Mouse (Mus musculus): ENCODE results near the gene Tmem62. TPM values are rescaled to one million over a fixed set of nuclear protein-coding genes. Genes with fewer than 3 reads are reported as not detected.
"Not testable (repeated sequence)": the region's sequence is repeated elsewhere in the genome, so short reads cannot be mapped to it uniquely, and the experiment has no call there.

The Tmem62 gene
- polyA plus RNA-seq, 1 experiment from 2014 or later, result 13.0 TPM

DNA sequence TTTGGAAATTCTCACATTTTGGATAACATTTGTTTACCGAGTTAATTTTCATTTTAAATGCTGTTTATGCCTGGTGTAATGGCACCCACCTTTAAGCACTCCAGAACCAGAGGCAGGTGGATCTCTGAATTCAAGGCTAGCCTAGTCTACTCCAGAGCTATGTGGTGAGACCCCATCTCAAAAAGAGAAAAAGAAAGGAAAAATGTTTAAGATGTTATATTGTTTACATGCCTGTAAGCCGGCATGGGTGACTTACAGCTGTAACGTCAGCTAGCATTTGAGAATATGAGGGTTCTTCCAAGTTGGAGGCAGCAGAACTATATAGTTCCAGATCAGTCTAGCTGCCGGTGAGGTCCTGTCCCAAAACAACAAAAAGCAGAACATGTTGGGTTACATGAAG is 5.1 kb upstream of the Tmem62 start:
- WGBS, result 89% methylated on average over 4 of the region's 4 CpGs
- no peak overlapping the region for H3K9ac ChIP-seq
- no peaks in the 10 kb centered on the region for H3K9me3 ChIP-seq
- H3K4me3 ChIP-seq, result no peak overlapping the region
- H3K27me3 ChIP-seq, result no peaks in the 10 kb centered on the region
- ATAC-seq (ENCODE audit: low read depth), result no peak
- H3K4me2 ChIP-seq, result peak overlapping the region; percentile 88; the same call in 1 of the 2 replicates
- 0 out of 2 replicates have a peak, but pooled peaks cover 2% of the 10 kb centered on the region for H3K36me3 ChIP-seq
- H3K4me1 ChIP-seq (replicated peaks), result peaks cover 37% of the 10 kb centered on the region
- H3K27ac ChIP-seq (replicated peaks), result no peak overlapping the region

DNA sequence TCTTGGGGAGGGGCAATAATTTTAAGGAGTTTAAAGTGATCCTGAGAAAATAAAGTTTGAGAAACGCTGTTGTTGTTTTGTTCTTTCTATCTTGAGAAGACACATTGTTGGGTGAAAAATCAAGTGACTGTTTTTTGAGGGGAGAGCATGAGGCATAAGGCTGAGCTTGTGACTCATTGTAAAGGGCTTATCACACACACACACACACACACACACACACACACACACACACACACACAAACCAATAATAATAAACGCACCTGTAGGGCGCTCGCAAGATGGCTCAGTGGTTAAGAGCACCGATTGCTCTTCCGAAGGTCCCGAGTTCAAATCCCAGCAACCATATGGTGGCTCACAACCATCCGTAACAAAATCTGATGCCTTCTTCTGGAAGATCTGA is 4.6 kb upstream of the Tmem62 start:
- ATAC-seq (ENCODE audit: low read depth); H3K4me2 ChIP-seq; H3K27ac ChIP-seq (replicated peaks); H3K4me3 ChIP-seq; H3K36me3 ChIP-seq; H3K9me3 ChIP-seq; H3K9ac ChIP-seq; H3K27me3 ChIP-seq: not testable (repeated sequence)
- WGBS, result 94% methylated on average over 8 of the region's 8 CpGs
- H3K4me1 ChIP-seq (replicated peaks), result peaks cover 36% of the 10 kb centered on the region

DNA sequence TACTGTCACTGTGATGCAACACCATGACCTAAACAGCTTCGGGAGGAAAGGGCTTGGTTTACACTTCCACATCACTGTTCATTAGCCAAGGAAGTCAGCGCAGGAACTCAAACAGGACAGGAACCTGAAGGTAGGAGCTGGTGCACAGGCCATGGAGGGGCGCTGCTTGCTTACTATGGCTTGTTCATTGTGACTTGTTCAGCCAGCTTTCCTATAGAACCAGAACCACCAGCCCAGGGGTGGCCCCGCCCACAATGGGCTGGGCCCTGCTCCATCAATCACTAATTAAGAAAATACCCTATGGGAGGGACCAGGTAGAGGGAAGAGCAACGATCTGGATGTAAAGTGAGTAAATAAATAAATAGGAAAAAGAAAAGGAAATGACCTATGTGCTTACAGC is 3.9 kb upstream of the Tmem62 start:
- H3K4me1 ChIP-seq (replicated peaks), result peaks cover 31% of the 10 kb centered on the region
- 0 out of 2 replicates have a peak overlapping the region, but pooled peaks have one; percentile 1 for H3K4me2 ChIP-seq
- H3K27ac ChIP-seq (replicated peaks), result no peak overlapping the region
- no peak overlapping the region for H3K9ac ChIP-seq
- H3K27me3 ChIP-seq, result no peaks in the 10 kb centered on the region
- H3K36me3 ChIP-seq, result no peaks in the 10 kb centered on the region
- no peak overlapping the region for H3K4me3 ChIP-seq
- WGBS, result 21% methylated on average over 5 of the region's 5 CpGs
- ATAC-seq (ENCODE audit: low read depth), result no peak
- no peaks in the 10 kb centered on the region for H3K9me3 ChIP-seq

DNA sequence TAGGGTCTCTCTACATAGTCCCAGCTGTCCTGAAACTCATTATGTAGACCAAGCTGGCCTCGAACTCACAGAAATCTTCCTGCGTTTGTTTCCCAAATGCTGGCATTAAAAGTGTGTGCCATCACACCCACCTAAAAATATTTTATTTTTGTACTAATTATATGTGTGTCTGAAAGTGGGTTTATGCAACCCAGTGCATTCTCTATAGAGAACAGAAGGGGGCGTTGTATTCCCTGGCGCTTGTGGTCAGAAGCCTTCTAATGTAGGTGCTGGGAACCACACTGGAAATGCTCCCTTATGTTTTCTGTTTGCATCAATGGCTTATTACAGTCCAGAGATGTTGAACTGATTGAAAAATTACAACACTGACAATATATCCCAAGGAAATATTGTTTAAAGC is 509 bp upstream of the Tmem62 start:
- Histone ChIP-seq H3K27ac (replicated peaks) (no peak overlapping the region), H3K4me2 (peak overlapping the region; percentile 81), H3K4me1 (replicated peaks) (peaks cover 9% of the 10 kb centered on the region), H3K9me3 (no peaks in the 10 kb centered on the region), H3K9ac (no peak overlapping the region), H3K36me3 (peaks cover 10% of the 10 kb centered on the region; the same call in 1 of the 2 replicates), H3K4me3 (peak overlapping the region; percentile 14; the same call in 1 of the 2 replicates), H3K27me3 (no peaks in the 10 kb centered on the region)
- WGBS, result 47% methylated on average over 4 of the region's 4 CpGs
- no peak for ATAC-seq (ENCODE audit: low read depth)

DNA sequence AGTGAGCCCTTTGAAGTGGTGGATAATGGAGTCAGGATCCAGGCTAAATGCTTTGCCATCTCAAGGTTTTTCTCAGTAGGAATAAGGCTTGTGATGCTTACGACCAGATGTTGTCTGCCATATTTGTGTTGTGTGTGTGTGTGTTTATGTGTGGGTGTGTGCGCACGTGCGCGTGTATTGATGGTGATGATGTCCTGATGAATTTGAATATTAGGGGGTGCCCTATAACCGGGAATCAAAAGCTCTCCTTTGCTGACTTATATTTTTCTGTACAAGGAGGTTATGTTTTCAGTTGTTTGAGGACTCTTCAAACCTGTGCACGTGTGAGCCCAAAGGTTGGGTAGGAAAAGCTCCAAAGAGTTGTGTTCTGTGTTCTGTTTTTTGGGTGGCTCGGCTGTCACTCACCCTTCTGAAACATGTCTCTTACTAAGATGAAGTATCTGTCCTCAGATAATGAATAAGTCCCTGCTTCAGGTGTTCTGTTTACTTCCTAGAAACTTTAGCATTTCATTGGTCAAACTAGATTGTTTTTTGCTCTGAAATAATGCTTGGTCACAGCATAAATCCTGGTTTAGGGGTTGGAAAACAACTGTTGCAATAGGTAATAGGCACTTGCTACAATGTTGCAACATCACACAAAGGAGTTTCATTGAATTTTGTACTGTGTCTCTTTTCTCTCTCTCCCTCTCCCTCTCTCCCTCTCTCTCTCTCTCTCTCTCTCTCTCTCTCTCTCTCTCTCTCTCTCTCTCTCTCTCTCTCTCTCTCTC is 1.3 kb downstream of the Tmem62 start:
- Histone ChIP-seq H3K27me3 (no peaks in the 10 kb centered on the region), H3K9ac (peak overlapping the region; percentile 90), H3K4me1 (replicated peaks) (peaks cover 8% of the 10 kb centered on the region; the same call in 1 of the 2 replicates), H3K9me3 (no peaks in the 10 kb centered on the region), H3K4me3 (peak overlapping the region; percentile 72), H3K36me3 (peaks cover 10% of the 10 kb centered on the region; the same call in 1 of the 2 replicates), H3K27ac (replicated peaks) (peak overlapping the region; percentile 91), H3K4me2 (peak overlapping the region; percentile 81)
- 83% methylated on average over 8 of the region's 8 CpGs for WGBS
- ATAC-seq (ENCODE audit: low read depth), result peak; percentile 26; the same call in 1 of the 2 replicates

DNA sequence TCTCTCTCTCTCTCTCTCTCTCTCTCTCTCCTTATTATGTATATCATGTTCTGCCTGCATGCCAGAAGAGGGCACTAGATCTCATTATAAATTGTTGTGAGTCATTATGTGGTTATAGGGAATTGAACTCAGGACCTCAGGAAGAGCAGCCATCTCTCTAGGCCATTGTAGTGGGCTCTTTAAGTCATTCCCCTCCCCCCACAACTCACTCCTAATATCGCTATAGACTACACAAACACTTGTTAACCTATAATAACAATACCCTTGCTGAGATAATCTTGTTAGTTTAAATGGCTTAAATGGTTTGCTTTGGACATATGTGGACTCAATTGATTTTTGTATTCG is 1.8 kb downstream of the Tmem62 start:
- Histone ChIP-seq H3K9ac (no peak overlapping the region), H3K27ac (replicated peaks) (no peak overlapping the region), H3K4me1 (replicated peaks) (peaks cover 13% of the 10 kb centered on the region), H3K4me3 (no peak overlapping the region), H3K9me3 (no peaks in the 10 kb centered on the region), H3K27me3 (no peaks in the 10 kb centered on the region), H3K4me2 (no peak overlapping the region), H3K36me3 (peaks cover 10% of the 10 kb centered on the region; the same call in 1 of the 2 replicates)
- no peak for ATAC-seq (ENCODE audit: low read depth)
- 56% methylated on average over 2 of the region's 2 CpGs for WGBS

DNA sequence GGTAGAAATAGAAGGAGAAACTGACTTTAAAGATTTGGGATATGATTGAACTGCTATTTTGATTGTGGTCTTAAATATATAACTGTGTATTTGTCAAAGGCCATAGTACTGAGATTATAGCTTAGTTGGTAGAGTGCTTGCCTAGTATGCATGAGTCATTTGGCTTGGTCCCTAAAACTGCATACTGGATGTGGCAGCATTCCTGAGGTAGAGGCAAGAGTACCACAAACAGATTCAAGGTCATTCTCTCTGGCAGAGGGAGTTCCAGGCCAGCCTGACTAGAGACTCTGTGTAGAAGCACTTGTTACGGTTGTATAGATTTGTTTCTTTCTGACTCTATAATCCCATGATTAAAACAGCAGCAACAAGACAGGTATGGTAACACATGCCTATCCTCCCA is 3.0 kb downstream of the Tmem62 start:
- H3K27me3 ChIP-seq, result no peaks in the 10 kb centered on the region
- H3K9ac ChIP-seq, result no peak overlapping the region
- WGBS, result 97% methylated on average over 1 of the region's 1 CpGs
- H3K9me3 ChIP-seq, result no peaks in the 10 kb centered on the region
- no peak for ATAC-seq (ENCODE audit: low read depth)
- H3K4me3 ChIP-seq, result no peak overlapping the region
- H3K4me1 ChIP-seq (replicated peaks), result peaks cover 14% of the 10 kb centered on the region
- H3K4me2 ChIP-seq, result no peak overlapping the region
- H3K36me3 ChIP-seq, result peaks cover 10% of the 10 kb centered on the region; the same call in 1 of the 2 replicates
- no peak overlapping the region for H3K27ac ChIP-seq (replicated peaks)

DNA sequence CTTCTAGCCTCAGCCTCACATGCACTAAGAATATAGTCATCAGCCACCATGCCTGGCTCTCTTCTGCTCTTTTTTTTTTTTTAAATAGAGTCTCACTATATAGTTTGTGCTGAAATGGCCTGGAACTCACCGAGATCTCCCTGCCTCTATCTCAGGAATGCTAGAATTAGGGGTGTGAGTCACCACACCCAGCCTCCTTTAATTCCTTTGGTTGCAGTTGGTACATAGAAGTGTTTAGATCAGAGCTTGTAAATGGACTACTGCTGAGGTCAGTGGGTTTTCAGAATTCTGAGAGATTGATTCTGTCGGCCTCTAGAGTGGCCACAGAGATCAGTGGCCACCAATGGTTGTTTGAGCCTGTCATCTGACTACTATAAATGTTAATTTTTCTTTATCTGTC is 4.0 kb downstream of the Tmem62 start:
- Histone ChIP-seq H3K27me3 (no peaks in the 10 kb centered on the region), H3K9ac (no peak overlapping the region), H3K4me1 (replicated peaks) (peaks cover 14% of the 10 kb centered on the region), H3K4me3 (no peak overlapping the region), H3K9me3 (no peaks in the 10 kb centered on the region), H3K27ac (replicated peaks) (no peak overlapping the region), H3K4me2 (no peak overlapping the region), H3K36me3 (peaks cover 16% of the 10 kb centered on the region; the same call in 1 of the 2 replicates)
- WGBS, result 68% methylated on average over 2 of the region's 2 CpGs
- ATAC-seq (ENCODE audit: low read depth), result no peak

DNA sequence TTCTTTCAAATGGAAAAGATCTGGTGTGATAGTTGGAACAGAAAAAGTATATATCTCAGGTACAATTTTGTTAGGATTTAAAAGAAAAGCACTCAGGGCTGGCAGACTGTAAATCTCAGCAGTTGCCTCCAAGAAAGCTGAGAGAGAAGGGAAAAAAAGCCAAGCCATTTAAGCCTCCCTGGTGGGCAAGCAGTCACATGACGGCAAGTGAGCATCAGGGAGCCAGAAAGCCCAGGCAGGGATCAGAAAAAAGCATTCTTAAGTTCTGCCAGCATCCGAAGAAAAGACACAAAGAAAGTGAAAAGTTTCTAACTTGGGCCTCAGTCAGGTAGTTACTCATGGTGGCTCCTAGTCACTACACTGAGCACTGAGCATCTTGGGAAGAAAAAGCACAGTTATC is 6.8 kb downstream of the Tmem62 start:
- H3K27me3 ChIP-seq, result no peaks in the 10 kb centered on the region
- H3K4me1 ChIP-seq (replicated peaks), result peaks cover 10% of the 10 kb centered on the region
- 15% methylated on average over 2 of the region's 2 CpGs for WGBS
- no peak overlapping the region for H3K27ac ChIP-seq (replicated peaks)
- H3K4me2 ChIP-seq, result no peak overlapping the region
- H3K9me3 ChIP-seq, result no peaks in the 10 kb centered on the region
- no peak overlapping the region for H3K9ac ChIP-seq
- H3K4me3 ChIP-seq, result no peak overlapping the region
- no peak for ATAC-seq (ENCODE audit: low read depth)
- H3K36me3 ChIP-seq, result peaks cover 21% of the 10 kb centered on the region; the same call in 1 of the 2 replicates

DNA sequence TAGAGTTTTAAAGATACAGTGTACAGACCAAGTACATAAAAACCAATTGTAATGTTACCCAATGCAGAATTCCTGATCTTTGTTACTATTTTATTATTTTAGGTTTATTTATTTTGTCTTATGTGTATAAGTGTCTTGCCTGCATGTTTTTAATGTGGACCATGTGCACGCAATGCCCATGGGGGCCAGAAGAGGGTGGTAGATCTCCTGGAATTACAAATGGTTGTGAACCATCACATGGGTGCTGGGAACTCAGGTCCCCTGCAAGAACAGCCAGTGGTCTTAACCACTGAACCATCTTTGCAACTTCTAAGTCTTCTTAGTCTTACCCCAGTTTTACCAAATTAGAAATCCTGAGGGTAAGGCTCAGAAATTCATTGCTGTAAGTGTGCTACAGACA is 8.4 kb downstream of the Tmem62 start:
- H3K9ac ChIP-seq, result no peak overlapping the region
- H3K9me3 ChIP-seq, result no peaks in the 10 kb centered on the region
- no peak overlapping the region for H3K4me2 ChIP-seq
- WGBS, result 98% methylated on average over 1 of the region's 1 CpGs
- no peak overlapping the region for H3K27ac ChIP-seq (replicated peaks)
- ATAC-seq (ENCODE audit: low read depth), result no peak
- H3K4me3 ChIP-seq, result no peak overlapping the region
- peaks cover 10% of the 10 kb centered on the region for H3K4me1 ChIP-seq (replicated peaks)
- no peaks in the 10 kb centered on the region for H3K27me3 ChIP-seq
- H3K36me3 ChIP-seq, result peaks cover 18% of the 10 kb centered on the region; the same call in 1 of the 2 replicates

DNA sequence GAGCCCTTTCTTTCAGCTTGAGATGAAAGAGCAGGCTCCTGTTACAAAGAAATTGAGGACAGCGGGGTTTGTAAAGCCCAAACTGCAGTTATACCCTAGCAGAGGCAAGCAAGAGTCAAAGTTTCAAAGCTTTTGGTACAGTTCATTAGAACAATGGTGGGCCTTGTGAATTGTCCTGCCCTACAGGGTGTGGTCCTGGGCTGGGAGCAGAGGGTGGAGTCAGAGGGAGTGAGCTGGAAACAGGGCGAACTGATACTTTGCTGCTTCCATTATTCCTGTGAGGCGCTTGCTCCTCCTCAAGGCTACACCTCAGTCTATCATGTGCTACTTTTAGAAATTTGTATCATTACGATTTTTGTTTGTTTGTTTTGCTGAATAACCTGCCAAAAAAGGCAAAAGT is 14.4 kb downstream of the Tmem62 start:
- no peak overlapping the region for H3K4me3 ChIP-seq
- ATAC-seq (ENCODE audit: low read depth), result no peak
- no peaks in the 10 kb centered on the region for H3K9me3 ChIP-seq
- H3K4me1 ChIP-seq (replicated peaks), result no peaks in the 10 kb centered on the region
- H3K9ac ChIP-seq, result no peak overlapping the region
- WGBS, result 63% methylated on average over 4 of the region's 4 CpGs
- H3K4me2 ChIP-seq, result no peak overlapping the region
- H3K27me3 ChIP-seq, result no peaks in the 10 kb centered on the region
- no peak overlapping the region for H3K27ac ChIP-seq (replicated peaks)
- H3K36me3 ChIP-seq, result peaks cover 11% of the 10 kb centered on the region; the same call in 1 of the 2 replicates

DNA sequence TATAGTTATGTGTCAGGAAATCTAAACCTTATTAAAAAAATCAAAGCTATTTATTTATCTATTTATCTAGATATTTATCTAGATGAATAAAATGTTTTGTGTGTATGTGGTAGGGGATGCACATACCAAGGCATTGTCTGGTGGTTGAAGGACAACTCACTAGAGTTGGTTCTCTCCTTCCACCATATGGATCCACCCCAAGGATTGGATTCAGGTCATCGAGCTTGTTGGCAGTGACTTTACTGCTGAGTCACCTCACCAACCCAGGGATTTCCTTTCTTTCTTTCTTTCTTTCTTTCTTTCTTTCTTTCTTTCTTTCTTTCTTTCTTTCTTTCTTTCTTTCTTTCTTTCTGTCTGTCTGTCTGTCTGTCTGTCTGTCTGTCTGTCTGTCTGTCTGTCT is 19.8 kb downstream of the Tmem62 start:
- not testable (repeated sequence) for H3K4me2 ChIP-seq; H3K4me1 ChIP-seq (replicated peaks); H3K9me3 ChIP-seq; H3K4me3 ChIP-seq; H3K9ac ChIP-seq; H3K27me3 ChIP-seq; ATAC-seq (ENCODE audit: low read depth); H3K27ac ChIP-seq (replicated peaks)
- H3K36me3 ChIP-seq, result 0 out of 2 replicates have a peak, but pooled peaks cover 11% of the 10 kb centered on the region
- 80% methylated on average over 1 of the region's 1 CpGs for WGBS

DNA sequence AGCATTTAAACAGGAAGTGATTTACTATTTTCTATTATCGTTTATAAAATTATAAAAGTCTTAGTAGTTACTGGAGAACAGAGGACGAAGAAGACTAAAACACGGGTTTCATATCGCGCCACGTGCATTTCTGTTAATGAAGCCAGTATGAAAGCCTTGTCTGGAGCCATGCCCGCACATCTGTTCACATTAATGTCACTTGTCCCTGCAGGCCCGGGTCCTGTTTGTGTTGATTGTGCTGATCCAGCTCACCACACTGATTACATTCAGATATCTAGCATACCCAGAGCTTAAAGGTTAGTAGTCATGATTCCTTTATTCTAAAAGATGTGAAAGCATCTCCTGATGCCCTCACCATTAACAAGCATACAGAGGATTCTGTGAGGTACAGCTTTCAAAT is 22.0 kb downstream of the Tmem62 start:
- Histone ChIP-seq H3K27ac (replicated peaks) (no peak overlapping the region), H3K9me3 (no peaks in the 10 kb centered on the region), H3K9ac (no peak overlapping the region), H3K4me3 (no peak overlapping the region), H3K27me3 (no peaks in the 10 kb centered on the region), H3K36me3 (0 out of 2 replicates have a peak, but pooled peaks cover 5% of the 10 kb centered on the region), H3K4me2 (no peak overlapping the region), H3K4me1 (replicated peaks) (no peaks in the 10 kb centered on the region)
- 88% methylated on average over 8 of the region's 8 CpGs for WGBS
- no peak for ATAC-seq (ENCODE audit: low read depth)
